Mouse (Mus musculus): Measurements from ENCODE around the gene Wdr54.
"Not testable (repeated sequence)": the region's sequence is repeated elsewhere in the genome, so short reads cannot be mapped to it uniquely, and the experiment has no call there.

The Wdr54 gene

GRCm38 (mm10) chr6:83159456-83159855 lies 3.3 kb upstream of the Wdr54 start:
- not testable (repeated sequence) for DNase-seq (ENCODE audit: low spot score)

DNA sequence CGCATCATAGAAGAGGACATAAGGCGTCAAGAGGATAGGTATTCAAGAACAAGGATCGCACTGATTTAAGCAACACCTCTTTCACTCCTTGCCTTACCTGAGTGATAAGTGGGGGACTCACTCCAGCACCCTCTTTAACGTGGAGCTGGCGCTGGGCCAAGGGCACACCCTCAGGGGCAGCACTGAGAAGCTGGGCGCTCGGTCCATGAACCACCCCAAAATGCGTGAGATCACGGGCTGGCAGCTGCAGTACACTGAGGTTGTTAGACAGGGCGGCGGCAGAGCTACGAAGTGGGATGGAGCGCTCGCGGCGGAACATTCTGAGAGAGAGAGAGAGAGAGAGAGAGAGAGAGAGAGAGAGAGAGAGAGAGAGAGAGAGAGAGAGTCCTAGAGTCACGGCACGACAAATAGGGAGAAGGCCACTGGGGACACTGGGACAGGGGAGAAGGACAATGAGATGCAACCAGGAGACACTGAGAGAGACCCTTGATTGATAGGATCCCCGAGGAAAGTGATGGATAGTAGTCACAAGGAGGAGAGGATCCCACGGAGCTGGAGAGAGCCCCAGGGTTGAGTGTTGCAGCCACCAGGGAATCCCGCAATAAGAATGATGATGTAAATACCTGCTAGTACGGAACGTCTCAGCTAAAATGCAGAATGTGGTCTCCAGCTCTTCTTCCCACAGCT lies 502 bp downstream of the Wdr54 start:
- peak; percentile 70 for DNase-seq (ENCODE audit: low spot score)

- no peak for DNase-seq (ENCODE audit: low spot score)
Observed at GRCm38 (mm10) chr6:83153485-83153884, 2.7 kb downstream of the Wdr54 start.

- no peak for DNase-seq (ENCODE audit: low spot score)
Observed at GRCm38 (mm10) chr6:83153038-83153437, 3.2 kb downstream of the Wdr54 start.

DNA sequence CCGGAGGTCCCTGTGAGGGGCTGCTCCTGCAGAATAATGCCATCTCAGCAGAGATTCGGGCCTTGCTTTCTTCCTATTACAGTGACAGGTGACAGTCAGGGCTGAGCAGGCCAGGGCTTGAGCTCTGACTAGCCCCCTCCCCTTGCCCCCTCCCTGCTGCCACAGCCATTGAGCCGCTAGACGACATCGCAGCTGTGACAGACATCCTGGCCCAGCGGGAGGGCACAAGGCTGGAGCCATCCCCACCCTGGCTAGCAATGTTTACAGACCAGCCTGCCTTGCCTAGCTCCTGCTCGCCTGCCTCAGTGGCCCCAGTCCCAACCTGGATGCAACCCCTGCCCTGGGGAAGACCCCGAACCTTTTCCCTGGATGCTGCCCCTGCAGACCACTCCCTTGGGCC lies 4.5 kb downstream of the Wdr54 start:
- DNase-seq (ENCODE audit: low spot score): no peak

GRCm38 (mm10) chr6:83147280-83147679 lies 8.9 kb downstream of the Wdr54 start:
- DNase-seq (ENCODE audit: low spot score): no peak

- no peak for DNase-seq (ENCODE audit: low spot score)
Observed at GRCm38 (mm10) chr6:83145805-83146204, 10.4 kb downstream of the Wdr54 start.

DNA sequence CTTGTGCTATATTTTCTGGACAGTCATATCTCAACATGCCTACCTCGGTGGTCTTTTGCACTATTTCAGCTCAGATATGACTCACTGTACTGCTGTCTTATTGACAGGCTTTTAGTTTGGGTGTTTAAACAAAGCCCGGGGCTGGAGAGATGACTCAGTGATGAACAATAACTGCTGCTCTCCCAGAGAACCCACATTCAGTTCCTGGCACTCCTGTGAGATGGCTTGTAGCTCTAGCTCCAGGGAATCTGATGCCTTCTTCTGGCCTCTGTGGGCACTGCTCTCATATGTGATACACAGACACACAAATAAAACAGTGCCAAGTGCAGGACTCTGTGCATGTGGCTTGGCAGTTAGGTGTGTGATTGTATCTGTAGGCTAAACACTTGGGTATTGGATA lies 11.0 kb downstream of the Wdr54 start:
- DNase-seq (ENCODE audit: low spot score): no peak

GRCm38 (mm10) chr6:83142886-83143285 lies 13.3 kb downstream of the Wdr54 start:
- DNase-seq (ENCODE audit: low spot score): no peak

DNA sequence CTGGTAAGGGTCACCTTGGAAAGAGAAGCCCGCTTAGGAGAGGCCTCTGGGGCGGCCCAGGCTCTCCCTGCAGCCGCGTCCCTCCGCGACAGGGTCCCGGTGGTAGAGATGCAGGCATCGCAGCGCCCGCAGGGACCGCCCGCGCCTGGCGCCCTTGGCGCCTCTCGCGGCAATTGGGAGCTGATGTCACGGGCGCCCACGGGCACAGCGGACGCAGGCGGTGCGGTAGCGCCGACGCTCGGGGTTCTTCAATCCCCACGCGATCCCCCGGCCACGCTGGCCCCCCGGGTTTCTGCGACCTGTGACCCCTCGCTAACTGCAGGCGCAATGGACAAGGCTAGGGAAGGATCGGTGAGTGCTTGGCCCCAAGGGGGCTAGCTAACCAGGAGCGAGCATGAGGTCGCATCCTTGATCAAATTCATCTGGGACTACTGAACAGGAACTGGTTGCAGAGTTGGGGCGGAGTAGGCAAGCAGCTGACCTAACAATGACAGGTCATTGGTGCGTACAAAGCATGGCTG lies 13.9 kb downstream of the Wdr54 start:
- no peak for DNase-seq (ENCODE audit: low spot score)

DNA sequence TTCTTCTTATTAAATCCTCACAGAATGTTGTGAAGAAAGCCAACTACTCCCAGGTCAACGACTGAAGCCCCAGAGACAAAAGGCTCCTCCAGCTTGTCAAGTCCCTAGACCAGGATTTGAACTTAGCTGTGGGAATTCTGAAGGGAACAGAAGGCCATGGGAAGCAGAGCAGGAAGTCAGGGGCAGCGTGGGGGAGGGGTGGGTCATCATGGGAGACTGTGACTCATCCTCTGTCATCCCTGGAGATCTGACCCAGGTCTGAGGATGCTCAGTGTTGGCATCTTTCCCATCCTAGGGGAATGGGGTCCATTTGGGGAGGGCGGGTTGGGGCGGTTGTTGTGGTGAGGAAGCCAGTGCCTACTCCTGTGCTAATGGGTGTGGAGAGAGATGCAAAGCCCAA lies 14.6 kb downstream of the Wdr54 start:
- no peak for DNase-seq (ENCODE audit: low spot score)

GRCm38 (mm10) chr6:83140044-83140443 lies 16.2 kb downstream of the Wdr54 start:
- no peak for DNase-seq (ENCODE audit: low spot score)

- DNase-seq (ENCODE audit: low spot score): no peak
Observed at GRCm38 (mm10) chr6:83138056-83138455, 18.1 kb downstream of the Wdr54 start.

DNA sequence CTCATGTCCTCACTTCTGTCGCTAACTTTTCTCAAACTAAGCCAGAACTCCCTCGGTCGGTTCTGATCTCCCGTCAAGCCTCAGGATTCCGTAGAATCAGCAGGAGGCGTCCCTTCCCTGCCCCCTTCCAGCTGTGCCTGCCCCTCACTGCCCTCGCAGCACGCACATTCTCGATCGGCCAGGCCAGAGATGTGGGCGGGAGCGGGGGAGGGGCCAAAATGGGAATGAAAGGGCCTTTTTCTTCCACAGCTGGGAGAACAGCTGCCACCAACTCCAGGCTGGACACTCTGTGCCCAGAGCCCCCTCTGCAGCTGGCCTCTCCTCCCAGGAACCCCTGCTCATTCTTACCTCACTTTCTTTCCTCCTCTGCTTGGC lies 18.6 kb downstream of the Wdr54 start:
- peak; percentile 97 for DNase-seq (ENCODE audit: low spot score)

- DNase-seq (ENCODE audit: low spot score): peak; percentile 83
Observed at GRCm38 (mm10) chr6:83136881-83137575, 19.2 kb downstream of the Wdr54 start.

GRCm38 (mm10) chr6:83136291-83136880 lies 19.8 kb downstream of the Wdr54 start:
- DNase-seq (ENCODE audit: low spot score): no peak

DNA sequence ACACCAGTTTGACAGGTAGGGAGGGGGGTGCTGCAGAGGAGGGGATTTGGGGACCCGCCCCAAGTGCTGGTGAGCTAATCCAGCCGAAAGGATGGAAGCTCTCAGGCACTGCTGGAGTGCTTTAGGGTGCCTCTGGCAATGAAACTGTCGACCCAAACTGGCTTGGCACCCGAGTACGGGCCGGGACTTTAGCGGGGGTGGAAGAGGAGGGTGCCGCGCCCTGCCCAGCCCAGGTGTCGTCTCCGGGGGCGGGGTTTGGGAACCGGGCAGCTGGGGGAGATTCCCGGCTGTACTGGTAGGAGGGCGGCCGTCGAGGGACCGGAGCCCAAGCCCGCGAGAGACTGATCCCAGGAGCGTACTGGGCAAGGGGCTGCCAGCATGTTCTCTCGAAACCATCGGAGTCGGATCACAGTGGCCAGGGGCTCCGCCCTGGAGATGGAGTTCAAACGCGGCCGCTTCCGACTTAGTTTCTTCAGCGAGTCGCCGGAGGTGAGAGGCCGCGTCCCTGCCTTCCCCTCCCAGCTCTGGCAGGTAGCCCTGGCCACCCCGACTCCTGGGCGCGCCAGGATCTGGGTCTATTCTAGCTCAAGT lies 20.5 kb downstream of the Wdr54 start:
- DNase-seq (ENCODE audit: low spot score): peak; percentile 73

- DNase-seq (ENCODE audit: low spot score): no peak
Observed at GRCm38 (mm10) chr6:83134951-83135513, 21.2 kb downstream of the Wdr54 start, which contains the start of gene Rtkn. Gene Rtkn (plus strand): TSS chr6:83135463.

DNA sequence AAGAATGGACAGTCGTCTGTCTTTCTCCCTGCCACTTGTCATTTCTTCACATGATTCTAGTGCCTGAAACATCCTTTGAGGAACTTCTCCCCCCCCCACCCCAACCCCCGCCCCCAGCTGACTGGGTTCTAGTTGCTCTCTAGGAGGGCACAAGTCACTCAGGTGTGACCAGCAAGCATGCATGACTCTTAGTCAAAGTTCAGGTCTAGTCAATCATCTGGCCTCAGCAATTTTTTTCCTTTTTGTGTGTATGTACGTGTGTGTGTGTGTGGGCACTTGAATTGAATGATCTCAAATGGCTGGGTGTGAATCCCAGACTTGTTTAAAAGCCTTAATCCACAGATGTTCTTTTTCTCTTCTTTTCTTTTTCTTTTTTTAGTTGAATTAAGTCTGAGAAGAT lies 22.0 kb downstream of the Wdr54 start:
- DNase-seq (ENCODE audit: low spot score): no peak

- DNase-seq (ENCODE audit: low spot score): no peak
Observed at GRCm38 (mm10) chr6:83132176-83132919, 23.8 kb downstream of the Wdr54 start.

- no peak for DNase-seq (ENCODE audit: low spot score)
Observed at GRCm38 (mm10) chr6:83131469-83132034, 24.6 kb downstream of the Wdr54 start.
